Mouse (Mus musculus) megakaryocyte, embryonic 14.5 days (primary cell): ENCODE results near the gene Pdlim4.

Experiments used
- FLI1 ChIP-seq: IDR thresholded peaks from 2 replicates; pipeline ENCODE4 v1.6.1; 2012; ENCODE audit warnings: low read length, inconsistent platforms, mixed read lengths
- GATA1 ChIP-seq: IDR thresholded peaks from 3 replicates; pipeline ENCODE4 v1.6.1; 2012; ENCODE audit warnings: mixed read lengths, low read length, inconsistent platforms, borderline replicate concordance

DNA sequence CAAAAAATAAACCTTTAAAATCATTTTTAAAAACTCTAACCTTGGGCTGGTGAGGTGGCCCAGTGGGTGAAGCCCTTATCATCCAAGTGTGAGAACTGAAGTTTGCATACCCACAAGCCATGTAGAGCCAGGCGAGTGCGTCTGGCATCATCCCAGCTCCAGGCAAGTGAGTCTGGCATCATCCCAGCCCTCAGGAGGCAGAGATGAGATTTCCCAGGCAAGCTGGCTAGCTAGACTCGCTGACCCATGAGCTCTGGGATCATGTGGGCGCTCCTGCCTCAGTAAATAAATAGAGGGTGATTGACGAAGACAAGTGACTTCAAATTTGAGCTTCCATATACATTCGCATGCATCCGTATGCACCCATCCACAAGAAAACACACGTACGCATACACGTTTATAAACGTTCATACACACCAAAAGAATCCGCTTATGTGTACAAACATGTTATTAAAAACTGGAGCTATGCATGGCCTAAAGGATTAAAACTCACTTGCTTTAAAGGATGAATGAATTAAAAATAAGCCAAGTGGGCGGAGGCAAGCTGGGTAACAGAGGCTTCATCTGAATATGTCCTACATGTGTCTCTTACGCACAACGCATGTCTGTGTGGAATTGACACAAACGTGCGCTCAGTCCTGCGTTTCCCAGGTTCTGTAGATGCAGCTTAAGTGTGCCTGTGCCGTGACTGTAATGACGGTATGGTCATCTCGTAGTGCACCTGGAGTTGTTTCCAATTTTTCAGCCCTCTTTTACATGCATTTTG is 43.3 kb upstream of the Pdlim4 start:
- TF ChIP-seq FLI1 (no peak), GATA1 (no peak)
